Mouse (Mus musculus) c-Kit-positive CD71-positive TER-119-positive erythroid progenitor cells, embryonic 14.5 days (primary cell): ENCODE data around the gene Phactr3.

Source experiments
- DNase-seq: peaks from one replicate; pipeline ENCODE4 v3.0.0-alpha.2; 2013; ENCODE audit warnings: low spot score

The Phactr3 gene

DNA sequence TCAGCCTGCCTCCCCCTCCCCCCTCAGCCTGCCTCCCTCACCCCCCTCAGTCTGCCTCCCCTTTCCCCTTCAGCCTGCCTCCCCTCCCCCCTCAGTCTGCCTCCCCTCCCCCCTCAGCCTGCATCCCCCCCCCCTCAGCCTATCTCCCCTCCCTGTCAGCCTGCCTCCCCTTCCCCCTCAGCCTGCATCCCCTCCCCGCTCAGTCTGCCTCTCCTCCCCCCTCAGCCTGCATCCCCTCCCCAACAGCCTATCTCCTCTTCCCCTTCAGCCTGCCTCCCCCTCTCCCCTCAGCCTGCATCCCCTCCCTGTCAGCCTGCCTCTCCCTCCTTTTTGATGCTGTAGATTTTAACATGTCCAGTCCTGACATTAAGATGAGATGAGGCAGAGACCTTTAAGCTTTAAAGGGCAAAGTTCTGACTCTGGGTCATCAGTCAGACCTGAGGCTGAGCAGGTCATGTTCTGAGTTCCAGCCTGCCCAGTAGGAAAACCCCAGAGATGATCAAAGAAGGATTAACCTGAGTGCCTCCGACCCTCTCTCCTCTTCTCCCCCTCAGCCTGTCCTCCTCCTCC, 139.3 kb downstream of the Phactr3 start:
- DNase-seq = no peak

DNA sequence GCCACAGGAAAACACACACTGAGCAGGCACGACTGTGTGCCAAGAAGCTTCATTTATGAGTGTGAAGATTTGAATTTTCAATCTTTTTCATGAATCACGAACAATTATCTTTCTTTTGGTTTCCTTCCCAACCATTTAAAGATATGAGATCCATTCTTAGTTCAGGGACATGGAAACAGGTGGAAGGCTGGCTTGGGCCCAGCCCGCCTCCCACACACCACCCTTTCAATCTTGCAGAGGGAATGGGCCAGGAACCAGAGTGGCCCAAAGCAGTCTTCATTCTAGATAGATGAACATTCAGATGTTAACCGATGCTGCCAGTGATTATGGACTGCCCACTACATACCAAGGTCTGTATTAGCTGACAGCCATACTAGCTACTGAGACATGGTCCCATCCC, 144.3 kb downstream of the Phactr3 start:
- no peak for DNase-seq

DNA sequence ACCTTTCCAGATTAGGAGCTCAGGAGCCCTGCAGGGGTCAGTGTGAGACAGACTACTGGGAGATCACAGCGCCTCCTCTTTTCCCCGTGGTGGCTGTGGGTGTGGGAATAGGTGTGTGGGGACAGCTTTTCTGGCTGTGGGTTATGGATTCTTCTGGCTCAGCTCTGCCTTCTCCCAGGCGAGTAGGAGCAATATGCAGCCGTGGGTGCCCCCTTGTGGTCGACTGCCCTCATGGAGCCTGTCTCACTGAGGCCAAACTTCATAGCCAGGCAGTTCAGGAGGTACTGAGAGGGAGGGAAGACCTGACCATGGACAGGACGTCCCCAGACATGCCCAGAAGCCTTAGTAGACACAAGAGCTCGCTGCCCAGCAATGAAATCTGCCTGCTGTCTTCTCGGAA, 145.6 kb downstream of the Phactr3 start:
- peak; percentile 16 for DNase-seq

- no peak for DNase-seq
Measured at GRCm38 (mm10) chr2:178265454-178265853, 146.7 kb downstream of the Phactr3 start.

DNA sequence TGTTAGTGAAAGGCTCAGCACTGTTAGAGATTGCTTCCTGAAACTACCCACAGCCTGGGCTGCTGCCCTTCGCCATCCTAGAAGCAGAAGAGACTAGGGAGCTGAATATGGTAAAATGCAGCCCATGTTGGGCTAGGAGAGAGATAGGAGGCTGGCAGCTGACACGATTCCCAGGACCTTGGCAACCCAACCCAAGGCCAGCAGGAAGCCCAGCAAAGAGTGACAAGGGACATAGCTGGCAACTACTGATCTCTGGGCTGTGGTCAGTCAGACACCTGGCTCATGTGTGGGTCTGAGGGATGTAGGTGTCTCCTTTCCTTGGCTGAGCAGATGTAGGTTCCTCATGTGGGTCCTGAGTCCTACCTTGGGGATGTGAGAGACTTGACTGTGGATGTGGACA, 152.0 kb downstream of the Phactr3 start:
- DNase-seq = no peak

- no peak for DNase-seq
Measured at GRCm38 (mm10) chr2:178272350-178272749, 153.6 kb downstream of the Phactr3 start.

DNA sequence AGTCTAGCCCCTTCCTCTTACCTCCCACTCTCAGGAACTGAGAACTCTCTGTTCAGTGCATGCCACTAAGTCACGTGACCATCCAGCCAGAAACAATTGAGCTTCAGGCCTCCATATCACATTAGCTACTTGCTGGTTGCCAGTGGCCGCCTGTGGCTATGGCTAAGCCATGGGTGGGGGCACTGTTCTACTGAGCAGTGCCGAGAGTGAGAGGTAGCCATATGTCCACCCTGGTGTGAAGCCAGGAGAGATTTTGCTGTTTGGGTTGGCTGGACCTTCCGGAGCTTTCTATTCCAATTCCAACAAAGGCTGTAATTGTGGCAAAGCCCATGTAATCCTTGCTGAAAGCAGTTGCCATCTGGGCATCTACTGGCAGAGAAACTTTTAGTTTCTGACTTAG, 155.4 kb downstream of the Phactr3 start:
- no peak for DNase-seq

GRCm38 (mm10) chr2:178277206-178277605, 158.4 kb downstream of the Phactr3 start:
- no peak for DNase-seq

DNA sequence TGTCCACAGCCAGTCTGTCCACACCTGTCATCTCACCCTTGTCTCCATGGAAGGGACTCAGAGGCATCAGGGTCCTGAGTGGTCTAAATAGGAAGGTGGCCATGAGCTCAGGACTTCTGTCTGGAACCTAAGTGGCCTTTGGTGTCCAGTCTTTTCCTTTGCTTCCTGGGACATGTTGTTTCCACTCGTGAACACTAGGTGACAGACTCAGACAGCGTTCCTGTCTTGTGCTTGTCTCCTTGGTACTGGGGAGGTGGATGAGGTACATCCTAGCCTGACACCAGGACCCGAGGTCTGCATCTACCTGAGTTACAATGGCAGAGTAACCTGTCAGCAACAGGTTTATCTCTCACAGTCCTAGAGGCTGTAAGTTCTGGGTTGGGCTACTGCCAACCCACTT, 162.4 kb downstream of the Phactr3 start:
- no peak for DNase-seq

GRCm38 (mm10) chr2:178287285-178287684, 168.5 kb downstream of the Phactr3 start:
- DNase-seq = no peak

DNA sequence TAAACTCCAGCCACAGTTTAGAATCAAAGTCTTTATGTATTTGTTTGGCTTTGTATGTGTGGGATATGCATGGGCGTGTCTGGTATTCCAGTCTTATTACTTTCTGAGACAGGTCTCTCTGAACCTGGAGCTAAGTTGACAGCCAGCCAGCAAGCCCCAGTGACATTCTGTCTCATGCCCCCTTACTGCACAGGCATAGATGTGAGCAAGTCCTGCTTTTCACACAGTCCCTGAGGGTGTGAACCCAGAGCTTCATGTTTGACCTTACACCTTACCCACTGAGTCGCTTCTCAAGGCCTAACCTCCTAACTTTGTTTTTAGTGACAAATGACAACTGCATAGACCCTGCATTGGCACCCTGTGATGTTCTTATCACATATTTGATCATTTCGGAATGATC, 169.9 kb downstream of the Phactr3 start:
- no peak for DNase-seq

- DNase-seq = no peak
Measured at GRCm38 (mm10) chr2:178303453-178304187, 184.8 kb downstream of the Phactr3 start.

DNA sequence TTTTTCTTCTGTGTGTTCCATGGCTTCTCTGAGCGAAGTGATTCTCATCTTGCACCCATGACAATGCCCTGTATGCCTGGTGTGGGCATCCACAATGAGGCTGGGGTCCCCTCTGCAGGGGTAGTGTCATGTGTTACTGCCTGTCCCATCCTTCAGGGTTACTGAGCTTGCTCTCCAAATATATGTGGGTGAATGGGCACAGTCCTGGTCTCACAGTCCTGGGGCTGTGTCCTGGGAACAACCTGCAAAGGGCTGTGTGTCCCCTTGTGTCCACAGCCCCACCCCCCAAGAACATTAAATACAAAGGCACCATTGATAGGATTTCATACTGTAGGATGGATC, 185.4 kb downstream of the Phactr3 start:
- DNase-seq = no peak

DNA sequence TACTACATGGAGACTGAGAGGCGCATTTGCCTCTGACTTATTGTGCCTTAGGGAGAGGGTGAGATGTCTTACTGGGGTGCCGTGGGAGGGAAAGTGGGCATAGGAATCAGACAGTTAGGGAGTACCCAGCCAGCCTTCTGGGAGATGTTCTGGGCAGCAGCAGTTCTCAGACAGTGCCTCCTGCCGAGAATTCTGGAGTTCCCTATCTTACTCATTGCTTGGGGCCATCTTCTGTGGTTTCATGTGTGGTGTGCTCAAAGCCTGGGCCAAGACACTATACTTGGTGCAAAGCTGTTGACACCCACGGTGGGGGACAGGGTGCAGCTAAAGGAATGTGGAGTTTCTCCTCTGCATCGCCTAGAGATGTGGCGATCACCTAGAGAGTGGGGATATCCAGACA, 185.9 kb downstream of the Phactr3 start:
- DNase-seq = no peak

- no peak for DNase-seq
Measured at GRCm38 (mm10) chr2:178313539-178313938, 194.8 kb downstream of the Phactr3 start.

GRCm38 (mm10) chr2:178316281-178316680, 197.5 kb downstream of the Phactr3 start:
- no peak for DNase-seq

DNA sequence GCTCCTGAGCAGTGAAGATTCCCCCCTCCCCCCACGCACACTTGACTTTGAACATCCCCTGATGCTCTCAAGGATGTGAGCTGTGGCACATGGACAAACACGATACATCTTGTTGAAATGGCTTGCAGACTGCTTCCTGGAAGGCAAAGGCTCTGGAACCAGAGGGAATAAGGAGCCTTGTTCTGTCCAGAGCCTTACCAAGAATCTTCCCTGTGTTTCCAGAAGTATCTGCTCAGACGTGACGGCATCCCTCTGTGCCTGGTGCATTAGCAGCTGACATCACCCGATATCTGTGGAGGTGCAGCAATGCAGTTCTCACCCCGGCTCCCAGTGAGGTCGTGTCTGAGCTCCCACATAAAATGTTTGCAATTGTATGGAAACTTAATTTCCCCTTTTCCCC, 201.0 kb downstream of the Phactr3 start:
- DNase-seq = no peak

DNA sequence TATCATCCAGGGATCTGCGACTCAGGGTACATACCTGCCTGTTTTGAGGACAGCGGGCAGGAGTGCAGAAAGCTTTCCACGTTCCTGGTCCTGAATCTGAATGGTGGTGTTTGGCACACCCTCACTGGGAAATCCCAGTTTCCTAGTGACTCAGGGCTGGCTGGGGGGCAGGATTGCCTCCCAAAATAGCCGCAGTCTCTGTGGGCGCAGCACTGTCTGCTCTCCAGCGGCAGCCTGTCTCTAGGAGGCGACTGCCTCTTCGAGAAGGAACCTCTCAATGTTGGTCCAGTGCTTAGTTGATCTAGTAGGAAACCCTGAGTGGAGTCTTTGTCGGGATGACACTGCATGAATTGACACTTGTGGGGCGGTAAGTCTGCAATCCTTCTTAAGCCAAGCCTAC, 202.5 kb downstream of the Phactr3 start:
- no peak for DNase-seq

GRCm38 (mm10) chr2:178324410-178324809, 205.6 kb downstream of the Phactr3 start:
- DNase-seq = no peak

DNA sequence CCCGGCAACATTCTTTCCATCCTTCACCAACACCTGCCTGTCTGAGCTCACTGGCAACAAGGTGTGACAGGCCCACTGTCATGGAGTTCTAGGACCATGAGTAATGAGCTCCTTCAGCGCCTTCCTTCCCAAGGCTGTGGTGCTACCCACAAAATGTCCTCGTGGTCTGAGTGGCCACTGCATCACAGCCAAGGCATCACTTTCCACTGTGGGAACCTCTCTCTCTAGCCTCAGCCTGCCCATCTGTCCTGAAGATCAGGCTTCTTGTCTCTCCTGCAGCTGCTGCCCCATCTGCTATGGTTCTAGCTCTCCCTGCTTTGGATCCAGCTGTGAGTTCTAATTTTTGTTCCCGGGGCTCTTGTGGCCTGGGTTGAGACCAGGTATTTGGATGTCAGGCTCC, 206.0 kb downstream of the Phactr3 start:
- DNase-seq = no peak

- no peak for DNase-seq
Measured at GRCm38 (mm10) chr2:178326067-178326466, 207.3 kb downstream of the Phactr3 start.

DNA sequence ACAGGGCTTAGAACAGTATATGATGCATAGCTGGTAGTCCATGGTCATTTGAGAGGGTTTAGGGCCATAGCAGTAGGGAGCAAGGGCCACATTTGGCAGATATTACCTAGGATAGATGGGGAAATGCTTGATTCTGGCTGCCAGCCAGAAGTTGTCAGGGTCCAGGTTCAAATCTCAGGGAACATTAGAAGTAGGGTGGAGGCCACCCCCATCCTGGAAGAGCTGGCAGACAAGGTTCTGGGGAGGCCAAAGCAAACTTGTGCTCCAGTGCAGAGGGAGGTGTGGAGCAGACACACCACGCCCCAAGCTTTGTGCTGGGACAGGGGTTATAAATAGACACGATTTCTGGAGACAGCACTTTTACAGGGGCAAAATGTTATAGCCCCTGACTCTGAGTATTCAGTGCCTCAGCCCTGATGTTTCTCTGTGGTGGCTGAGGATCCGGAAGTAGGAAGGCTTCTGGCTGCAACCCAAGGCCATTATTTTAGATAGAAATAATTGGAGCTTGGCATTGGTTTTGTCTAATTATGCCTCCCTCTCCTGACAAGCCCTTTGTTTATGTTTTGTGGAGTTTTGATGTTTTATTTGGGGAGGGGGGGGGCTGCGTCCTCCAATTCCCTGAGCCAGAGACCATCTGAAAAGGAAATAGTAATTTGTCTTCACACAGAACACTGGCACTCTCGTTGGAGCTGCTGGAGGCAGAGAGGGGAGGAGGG, 208.1 kb downstream of the Phactr3 start:
- DNase-seq = no peak

GRCm38 (mm10) chr2:178327466-178328040, 208.8 kb downstream of the Phactr3 start:
- DNase-seq = no peak
